Mouse (Mus musculus) CD4-positive, CD25-positive, alpha-beta regulatory T cell, adult 4 months (primary cell): ENCODE measurements around the gene Ccdc78. TPM values are rescaled to one million over a fixed set of nuclear protein-coding genes. Genes with fewer than 3 reads are reported as not detected.
"Not testable (repeated sequence)": the region's sequence is repeated elsewhere in the genome, so short reads cannot be mapped to it uniquely, and the experiment has no call there.

Experiments used
- ATAC-seq: one replicate; pipeline ENCODE4 v1.8.0; 2017
- polyA plus RNA-seq, 2 experiments: library from polyadenylated mRNA; unstranded; fragments of 100-300 nt; shearing (Covaris generic); gene quantifications; one replicate each; pipeline ENCODE4 v1.2.1; 2017

Gene Ccdc78
- 1 to 10 TPM in 1 of 2 experiments, under 1 TPM in 1; 0.28 to 1.4 TPM for polyA plus RNA-seq

GRCm38 (mm10) chr17:25786280-25786679 is at the start of gene Ccdc78:
TSS of gene Ccdc78 (plus strand) at chr17:25786580.
- no peak for ATAC-seq

DNA sequence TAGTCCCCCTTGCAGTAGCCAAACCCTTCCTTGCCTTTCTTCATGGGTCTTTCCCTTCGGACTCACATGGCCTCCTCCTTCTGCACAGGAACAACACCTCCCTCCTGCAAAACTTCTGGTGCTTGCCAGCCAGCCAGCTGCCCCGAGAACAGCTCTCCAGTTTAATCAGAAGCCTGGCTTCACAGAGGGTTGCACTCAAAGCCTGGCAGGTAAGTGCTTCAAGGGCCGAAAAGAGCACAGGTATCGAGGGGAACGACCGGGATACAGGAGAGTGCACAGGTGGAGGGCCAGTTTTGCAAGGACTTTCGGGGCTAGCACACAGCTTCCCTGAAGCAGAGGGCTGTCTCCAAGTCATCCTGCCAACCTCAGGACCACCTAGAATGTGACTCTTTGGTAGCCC is 47.5 kb upstream of the Ccdc78 start:
- ATAC-seq = no peak

GRCm38 (mm10) chr17:25741471-25741870 is 44.9 kb upstream of the Ccdc78 start:
- ATAC-seq = not testable (repeated sequence)

DNA sequence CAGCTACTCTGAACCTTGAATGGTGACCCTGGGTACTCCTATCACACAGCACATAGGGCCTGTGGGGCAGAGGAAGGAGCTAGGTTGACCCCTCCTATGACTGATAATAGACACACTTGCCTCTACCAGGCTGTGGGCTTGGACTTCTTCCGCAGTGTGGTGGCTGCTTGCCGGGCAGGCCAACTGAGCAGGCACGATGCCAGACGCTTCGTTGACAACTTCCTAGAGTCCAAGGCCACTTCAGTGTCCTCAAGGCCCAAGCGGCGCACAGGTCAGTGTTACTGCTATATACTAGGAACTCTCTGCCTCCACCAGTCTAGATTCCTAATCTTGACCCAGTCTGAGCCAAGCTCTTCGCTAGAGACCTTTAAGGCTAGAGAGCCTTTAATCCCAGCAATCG is 42.5 kb upstream of the Ccdc78 start:
- no peak for ATAC-seq

DNA sequence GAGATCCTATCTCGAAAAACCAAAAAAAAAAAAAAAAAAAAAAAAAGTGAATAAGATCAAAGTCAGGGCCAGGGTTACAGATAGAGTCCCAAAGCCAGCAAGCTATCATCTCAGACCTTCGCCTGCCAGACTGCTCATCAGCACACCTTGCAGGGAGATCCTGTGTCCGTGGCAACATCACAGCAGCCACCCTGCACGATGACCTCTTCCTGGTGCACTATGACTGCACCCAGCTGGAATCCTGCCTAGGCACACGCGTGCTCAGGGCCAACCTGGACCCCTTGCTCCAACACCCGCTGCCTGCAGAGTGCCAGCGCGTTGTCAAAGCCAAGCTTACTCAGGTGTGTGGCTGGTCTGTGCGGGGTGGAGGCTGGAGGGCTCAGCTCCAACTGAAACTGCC is 42.1 kb upstream of the Ccdc78 start:
- ATAC-seq = no peak

GRCm38 (mm10) chr17:25748238-25748637 is 38.1 kb upstream of the Ccdc78 start:
- no peak for ATAC-seq

GRCm38 (mm10) chr17:25749314-25749713 is 37.1 kb upstream of the Ccdc78 start:
- ATAC-seq = no peak

GRCm38 (mm10) chr17:25751446-25751845 is 34.9 kb upstream of the Ccdc78 start:
- ATAC-seq = no peak

GRCm38 (mm10) chr17:25754241-25754640 is 32.1 kb upstream of the Ccdc78 start, which contains the start of gene Msln:
TSS of gene Msln (minus strand) at chr17:25754378.
- ATAC-seq = no peak

GRCm38 (mm10) chr17:25755086-25755485 is 31.3 kb upstream of the Ccdc78 start:
- no peak for ATAC-seq

- no peak for ATAC-seq
These were observed 30.6 kb upstream of the Ccdc78 start for GRCm38 (mm10) chr17:25755627-25756377.

DNA sequence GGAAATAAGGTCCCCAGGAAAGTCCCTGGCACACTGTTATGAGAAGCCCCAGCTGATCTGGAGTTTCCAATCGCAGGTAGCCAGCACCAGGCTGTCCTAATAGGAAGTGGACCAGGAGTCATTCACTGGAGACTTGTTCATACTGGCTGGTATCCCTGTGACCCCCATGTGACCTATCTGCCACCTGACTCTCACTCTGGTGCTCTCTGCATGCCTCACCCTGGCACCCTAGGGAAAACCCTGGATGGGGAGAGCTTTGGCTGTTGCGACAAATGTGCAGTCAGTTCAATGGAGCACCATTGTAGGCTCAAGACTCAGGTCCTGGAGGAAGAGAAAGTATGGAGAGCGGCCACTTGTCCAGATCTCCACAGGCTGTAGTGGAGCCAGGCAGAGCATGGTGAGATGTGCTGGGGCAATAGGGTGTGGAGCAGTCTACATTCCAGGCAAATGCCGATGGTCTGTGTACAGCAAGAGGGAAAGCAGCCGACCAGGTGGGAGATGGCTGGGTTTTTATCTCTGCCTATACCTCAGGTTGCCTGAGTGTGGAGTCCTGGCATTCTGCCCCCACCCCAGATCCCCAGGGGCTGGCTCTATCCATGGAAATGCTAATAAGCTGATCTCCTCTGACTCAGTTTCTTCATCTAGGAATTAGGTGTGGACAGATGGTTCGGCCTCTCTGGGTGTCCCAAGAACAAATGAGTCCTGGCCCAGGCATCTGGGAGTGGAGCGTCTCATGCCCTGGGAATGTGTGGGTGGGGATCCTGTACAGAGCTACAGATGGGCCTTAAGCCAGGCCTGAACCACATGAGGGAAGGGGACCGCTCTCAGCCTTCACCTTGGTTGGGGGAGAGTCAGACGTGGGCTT is 29.8 kb upstream of the Ccdc78 start:
- no peak for ATAC-seq

DNA sequence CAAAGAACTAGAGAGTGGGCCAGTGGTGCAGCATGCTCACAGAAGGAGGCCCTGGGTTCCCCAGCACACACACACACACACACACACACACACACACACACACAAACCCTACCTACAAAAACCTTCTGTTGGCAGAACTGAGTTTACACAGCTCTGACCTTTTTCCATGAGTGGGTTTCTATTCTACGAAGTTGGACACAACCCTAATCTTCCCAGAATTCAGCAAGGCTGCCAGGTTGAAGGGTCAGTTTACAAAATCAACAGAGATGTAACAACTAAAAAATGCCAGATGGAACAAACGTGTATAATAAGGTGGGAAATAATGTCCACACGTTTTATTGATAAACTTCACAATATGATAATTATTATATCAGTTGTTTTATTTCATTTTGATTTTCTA is 28.7 kb upstream of the Ccdc78 start:
- ATAC-seq = no peak

GRCm38 (mm10) chr17:25760148-25760547 is 26.2 kb upstream of the Ccdc78 start:
- no peak for ATAC-seq

DNA sequence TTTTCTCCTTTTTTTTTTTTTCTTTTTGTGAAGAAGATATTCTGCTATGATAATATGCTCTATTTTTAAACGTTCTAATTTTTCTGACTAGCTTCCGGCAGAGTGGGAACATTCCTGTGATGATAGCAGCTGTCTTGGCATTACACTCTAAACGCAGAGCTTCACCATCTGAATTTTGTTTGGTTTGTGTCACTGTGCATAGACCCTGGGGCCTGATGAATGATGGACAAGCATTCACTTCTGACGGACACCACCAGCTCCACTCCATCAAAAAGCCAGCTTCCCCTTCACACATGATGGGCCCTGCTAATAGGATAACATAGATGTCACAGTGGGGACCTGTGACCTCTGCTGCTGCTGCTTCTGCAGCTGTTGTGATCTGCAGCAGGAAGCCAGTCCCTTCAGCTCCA is 24.8 kb upstream of the Ccdc78 start:
- no peak for ATAC-seq

DNA sequence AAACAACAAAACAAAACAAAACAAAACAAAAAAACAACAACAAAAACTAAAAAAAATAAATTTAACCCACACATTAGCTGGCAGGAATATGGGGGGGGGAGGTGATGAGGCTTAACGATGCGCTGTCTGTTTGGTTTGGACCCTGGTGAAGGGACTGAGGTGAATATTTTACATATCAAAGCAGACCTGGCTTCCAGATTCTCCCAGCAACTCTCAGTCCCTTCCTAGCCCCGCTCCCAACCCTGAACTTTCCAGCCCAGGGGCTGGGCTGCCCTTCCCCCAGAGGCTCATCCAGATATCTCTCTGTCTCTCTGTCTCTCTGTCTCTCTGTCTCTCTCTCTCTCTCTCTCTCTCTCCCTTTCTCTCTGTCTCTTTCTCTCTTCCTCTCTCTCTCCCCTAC is 23.8 kb upstream of the Ccdc78 start:
- no peak for ATAC-seq

DNA sequence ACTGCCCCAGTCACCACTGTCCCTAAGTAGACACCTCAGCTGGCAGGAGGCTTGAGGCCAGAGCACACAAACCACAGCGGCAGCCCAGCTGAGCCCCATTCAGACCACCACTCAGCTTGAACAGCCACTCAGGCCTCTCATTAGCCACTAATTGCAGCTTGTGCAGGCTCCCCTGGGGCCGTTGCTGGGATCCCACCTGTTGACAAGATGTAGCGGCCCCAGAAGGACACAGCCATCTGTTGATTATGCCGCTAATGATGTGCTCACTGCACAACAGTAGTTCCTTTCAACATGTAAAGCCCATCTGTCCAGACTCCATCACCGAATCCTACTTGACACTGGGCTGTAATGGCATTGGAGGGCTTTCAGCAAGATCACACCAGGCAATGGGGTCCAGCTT is 20.5 kb upstream of the Ccdc78 start:
- ATAC-seq = no peak

DNA sequence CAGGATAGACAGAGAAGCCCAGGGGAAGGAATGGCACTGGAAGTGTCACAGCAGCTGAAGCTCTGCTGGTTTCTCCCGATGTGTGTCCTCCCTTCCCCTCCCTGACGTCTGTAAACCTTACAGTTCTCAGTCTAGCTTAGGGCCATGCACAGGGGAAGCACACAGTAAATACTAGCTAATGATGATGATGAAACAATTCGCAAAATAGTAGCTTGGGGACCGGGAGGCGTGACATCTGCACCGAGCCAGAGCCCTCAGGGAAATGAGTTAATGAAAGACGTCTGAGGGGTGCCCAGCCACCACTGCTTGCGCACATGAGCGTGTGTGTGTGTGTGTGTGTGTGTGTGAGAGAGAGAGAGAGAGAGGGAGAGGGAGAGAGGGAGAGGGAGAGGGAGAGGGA is 17.0 kb upstream of the Ccdc78 start:
- no peak for ATAC-seq

DNA sequence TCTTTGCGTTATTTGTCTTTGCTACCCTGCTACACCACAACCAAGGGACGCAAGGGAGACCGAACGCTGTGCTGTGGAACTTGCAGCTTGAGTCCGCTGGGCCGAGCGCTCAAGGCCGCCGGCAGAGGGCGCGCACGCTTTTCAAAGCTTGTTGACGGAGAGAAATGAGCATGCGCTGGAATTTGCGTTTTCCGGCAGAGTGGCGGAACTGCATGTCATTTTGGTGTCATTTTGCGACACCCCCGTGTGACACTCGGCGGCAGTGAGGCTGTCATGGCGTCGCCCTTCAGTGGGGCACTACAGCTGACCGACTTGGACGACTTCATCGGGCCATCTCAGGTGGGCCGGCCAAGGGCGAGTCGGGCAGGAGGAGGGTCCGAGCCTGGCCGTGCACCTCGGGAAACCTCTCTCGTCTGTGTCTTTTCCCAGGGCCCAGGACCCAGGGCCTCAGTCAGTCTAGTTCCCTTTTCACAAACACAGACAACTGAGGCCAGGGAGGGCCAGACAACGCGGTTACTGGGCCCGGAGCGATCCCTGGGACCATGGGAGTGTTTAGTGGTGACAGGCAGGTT is 12.7 kb upstream of the Ccdc78 start, which contains the start of gene Narfl:
Gene Narfl (plus strand): TSS at position 228 of the 572 bp plus-strand sequence.
- peak; percentile 93 for ATAC-seq

GRCm38 (mm10) chr17:25775318-25776062 is 10.9 kb upstream of the Ccdc78 start:
- no peak for ATAC-seq

DNA sequence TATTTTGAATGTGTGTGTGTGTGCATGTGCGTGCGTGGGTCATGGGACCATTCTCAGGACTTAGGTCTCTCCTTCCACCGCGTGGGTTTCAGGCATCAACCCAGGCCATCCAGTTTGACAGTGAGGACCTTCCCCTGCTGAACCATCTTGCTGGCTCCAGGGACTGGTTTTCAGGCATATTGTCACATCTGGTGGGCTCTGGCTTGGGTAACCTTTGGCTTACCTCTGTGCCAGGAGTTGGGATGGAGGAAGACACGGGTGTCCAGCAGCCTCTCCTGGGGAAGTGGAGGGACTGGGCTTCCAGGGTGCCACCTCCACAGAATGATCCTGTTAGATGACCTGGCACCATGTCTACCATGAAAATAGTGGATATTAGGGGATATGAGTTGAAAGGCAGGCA is 8.4 kb upstream of the Ccdc78 start:
- ATAC-seq = no peak

DNA sequence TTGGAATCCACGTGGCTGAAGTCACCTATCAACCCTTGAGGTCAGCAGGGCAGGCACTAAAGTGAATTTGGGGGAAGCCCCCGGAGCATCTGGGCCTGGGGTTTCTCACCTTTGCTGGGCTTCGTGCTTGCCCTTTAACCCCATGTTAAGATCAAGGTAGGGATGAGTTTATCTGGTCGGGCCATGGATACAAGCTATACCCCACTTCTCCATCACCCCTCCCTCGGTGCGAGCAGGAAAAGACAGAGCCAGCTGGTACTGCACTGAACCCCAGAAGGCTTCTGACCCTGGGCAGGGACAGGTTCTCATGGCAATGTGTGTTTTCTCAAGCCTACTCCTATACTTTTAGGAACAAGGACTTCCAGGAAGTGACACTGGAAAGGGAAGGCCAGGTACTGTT is 5.0 kb upstream of the Ccdc78 start:
- no peak for ATAC-seq

DNA sequence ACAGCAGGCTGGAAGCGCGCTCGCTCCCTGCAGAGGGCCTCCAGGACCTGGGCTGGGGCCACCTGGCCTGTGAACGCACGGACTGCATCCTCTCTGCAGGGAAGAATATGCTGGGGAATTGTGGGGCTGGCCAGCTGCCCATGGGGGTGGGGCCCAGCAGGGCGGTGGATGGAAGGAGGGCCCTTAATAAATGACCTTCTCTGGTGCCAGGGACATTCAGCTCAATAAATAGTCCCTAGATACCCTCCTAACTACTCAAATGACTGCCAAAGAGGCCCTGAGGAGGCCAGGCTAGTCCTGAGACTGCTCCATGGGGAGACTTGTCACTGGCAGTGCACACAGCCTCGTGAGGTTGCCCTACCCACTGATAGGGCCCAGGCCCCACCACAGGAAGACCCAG is 3.3 kb upstream of the Ccdc78 start:
- ATAC-seq = no peak
